Mouse (Mus musculus) hindbrain, embryonic 14.5 days (tissue): Measurements from ENCODE around the gene St3gal3. TPM values are rescaled to one million over a fixed set of nuclear protein-coding genes. Genes with fewer than 3 reads are reported as not detected.

ENCODE experiments used
- ATAC-seq: fragments of 200-750 bp; cut with Nextera tagmentation; 2 replicates; pipeline ENCODE4 v1.8.0; 2017; ENCODE audit warnings: moderate number of reproducible peaks, mild to moderate bottlenecking, moderate TSS enrichment, moderate library complexity; ENCODE audit not compliant: low FRiP score
- DNase-seq: peaks from one replicate; pipeline ENCODE4 v3.0.0-alpha.2; 2015; ENCODE audit warnings: low spot score
- H3K27ac ChIP-seq: fragments of 300-500 bp; sonication (generic); 2 replicates; pipeline ENCODE4 v1.5.1; 2014; ENCODE audit warnings: mild to moderate bottlenecking, moderate library complexity
- H3K27me3 ChIP-seq: fragments of 300-500 bp; sonication (generic); 2 replicates; pipeline ENCODE4 v1.6.1; 2014; ENCODE audit warnings: mild to moderate bottlenecking, low read length, mixed read lengths; ENCODE audit not compliant: control insufficient read depth, insufficient read depth
- H3K36me3 ChIP-seq: fragments of 300-500 bp; sonication (generic); replicated peaks from 2 replicates; pipeline ENCODE4 v1.6.1; 2014; ENCODE audit not compliant: control insufficient read depth, insufficient read depth
- H3K4me1 ChIP-seq: fragments of 300-500 bp; sonication (generic); replicated peaks from 2 replicates; pipeline ENCODE4 v1.6.1; 2014; ENCODE audit warnings: antibody characterized with exemption, low read length, mixed read lengths; ENCODE audit not compliant: control insufficient read depth, insufficient read depth
- H3K4me2 ChIP-seq: fragments of 300-500 bp; sonication (generic); replicated peaks from 2 replicates; pipeline ENCODE4 v1.6.1; 2014; ENCODE audit warnings: mild to moderate bottlenecking, moderate library complexity
- H3K4me3 ChIP-seq: fragments of 300-500 bp; sonication (generic); replicated peaks from 2 replicates; pipeline ENCODE4 v1.5.1; 2014; ENCODE audit warnings: mild to moderate bottlenecking, low read length
- H3K9ac ChIP-seq: fragments of 300-500 bp; sonication (generic); 2 replicates; pipeline ENCODE4 v1.6.1; 2014
- H3K9me3 ChIP-seq: fragments of 300-500 bp; sonication (generic); 2 replicates; pipeline ENCODE4 v1.6.1; 2016; ENCODE audit warnings: low read length; ENCODE audit not compliant: control insufficient read depth
- WGBS: fragments of 180-500 bp; shearing (Covaris S2); extraction: QIAGEN DNeasy Blood & Tissue Kit; methylation state at CpG from one replicate; pipeline ENCODE4 v1.1.7; 2014; 5-methylcytosine and 5-hydroxymethylcytosine counted together
- polyA plus RNA-seq: library from polyadenylated mRNA; unstranded; fragments of >200 nt; fragmentation: Nextera tagmentation; extraction: Ambion mirVana; gene quantifications from 2 replicates; pipeline ENCODE4 v1.2.1, GENCODE M21; 2014

Gene St3gal3
- polyA plus RNA-seq, 1 experiment from 2014 or later = 11.5 TPM

DNA sequence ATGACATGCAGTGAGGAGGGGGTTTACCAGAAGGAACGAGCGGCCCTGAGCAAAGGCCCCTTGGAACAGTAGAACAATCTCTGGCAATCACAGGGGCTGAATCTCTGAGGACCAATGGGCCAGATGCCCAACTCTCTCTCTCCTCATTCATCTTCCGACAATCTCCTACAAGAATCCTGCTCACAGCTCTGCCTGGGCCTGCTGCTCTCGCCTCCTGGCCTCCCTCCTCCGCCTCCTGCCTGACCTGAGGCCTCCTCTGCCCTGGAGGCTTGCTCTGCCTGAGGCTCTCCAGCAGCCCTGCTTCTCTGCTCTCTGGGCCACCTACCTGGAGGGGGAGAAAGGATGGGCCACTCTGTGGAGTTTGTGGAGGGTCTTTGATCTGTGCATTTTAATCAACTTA, 97.3 kb downstream of the St3gal3 start:
- Histone ChIP-seq H3K36me3 (no peaks in the 10 kb centered on the region), H3K27me3 (no peaks in the 10 kb centered on the region), H3K4me2 (no peak overlapping the region), H3K9ac (no peak overlapping the region), H3K4me3 (no peak overlapping the region), H3K4me1 (peaks cover 6% of the 10 kb centered on the region), H3K9me3 (no peaks in the 10 kb centered on the region), H3K27ac (0 out of 2 replicates have a peak overlapping the region, but pooled peaks have one; percentile 20)
- no peak for DNase-seq
- peak; percentile 60; the same call in 1 of the 2 replicates for ATAC-seq
- WGBS = 30% methylated on average over 5 of the region's 5 CpGs

DNA sequence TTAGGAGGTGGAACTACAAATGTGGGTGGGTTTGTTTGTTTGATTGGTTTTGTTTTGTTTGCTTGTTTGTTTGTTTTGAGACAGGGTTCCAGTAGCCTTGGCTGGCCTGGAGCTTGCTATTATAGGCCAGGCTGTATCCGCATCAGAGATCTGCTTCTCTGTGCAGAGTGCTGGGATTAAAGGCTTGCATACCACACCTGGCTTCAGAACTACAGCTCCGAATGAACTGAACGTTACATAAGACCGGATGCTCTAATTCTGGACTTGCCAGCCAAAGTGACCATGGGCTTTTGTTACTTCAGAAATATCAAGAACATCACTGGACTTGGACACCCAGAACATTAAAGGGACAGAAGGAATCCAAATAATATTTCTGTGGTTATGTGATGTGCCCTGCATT, 98.2 kb downstream of the St3gal3 start:
- DNase-seq = no peak
- no peak overlapping the region for H3K4me2 ChIP-seq
- no peaks in the 10 kb centered on the region for H3K27me3 ChIP-seq
- ATAC-seq = no peak
- no peak overlapping the region for H3K4me3 ChIP-seq
- WGBS = 92% methylated on average over 4 of the region's 4 CpGs
- H3K9ac ChIP-seq = no peak overlapping the region
- no peak overlapping the region for H3K27ac ChIP-seq
- peaks cover 6% of the 10 kb centered on the region for H3K4me1 ChIP-seq
- no peaks in the 10 kb centered on the region for H3K9me3 ChIP-seq
- H3K36me3 ChIP-seq = no peaks in the 10 kb centered on the region

DNA sequence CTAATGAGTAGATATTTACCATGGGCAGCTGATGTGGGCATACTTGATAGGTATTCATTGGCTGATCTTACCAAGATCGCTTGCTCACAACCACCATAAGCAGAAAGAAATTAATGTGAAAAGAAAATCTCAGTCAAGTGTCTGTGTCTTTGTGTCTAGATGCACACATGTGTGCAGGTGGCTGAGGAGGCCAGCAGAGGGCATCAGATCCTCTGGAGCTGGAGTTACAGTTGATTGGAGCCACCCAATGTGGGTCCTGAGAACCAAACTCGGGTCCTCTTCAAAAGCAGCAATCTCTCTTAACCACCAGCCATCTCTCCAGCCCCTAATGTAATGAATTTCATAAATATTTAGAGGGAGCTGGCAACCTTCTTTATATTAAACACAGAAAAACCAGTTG, 99.6 kb downstream of the St3gal3 start:
- no peak for DNase-seq
- no peaks in the 10 kb centered on the region for H3K27me3 ChIP-seq
- no peak overlapping the region for H3K9ac ChIP-seq
- no peaks in the 10 kb centered on the region for H3K9me3 ChIP-seq
- no peak overlapping the region for H3K4me3 ChIP-seq
- WGBS = 99% methylated on average over 2 of the region's 2 CpGs
- H3K4me2 ChIP-seq = no peak overlapping the region
- no peaks in the 10 kb centered on the region for H3K36me3 ChIP-seq
- no peak overlapping the region for H3K27ac ChIP-seq
- H3K4me1 ChIP-seq = peaks cover 6% of the 10 kb centered on the region
- no peak for ATAC-seq

DNA sequence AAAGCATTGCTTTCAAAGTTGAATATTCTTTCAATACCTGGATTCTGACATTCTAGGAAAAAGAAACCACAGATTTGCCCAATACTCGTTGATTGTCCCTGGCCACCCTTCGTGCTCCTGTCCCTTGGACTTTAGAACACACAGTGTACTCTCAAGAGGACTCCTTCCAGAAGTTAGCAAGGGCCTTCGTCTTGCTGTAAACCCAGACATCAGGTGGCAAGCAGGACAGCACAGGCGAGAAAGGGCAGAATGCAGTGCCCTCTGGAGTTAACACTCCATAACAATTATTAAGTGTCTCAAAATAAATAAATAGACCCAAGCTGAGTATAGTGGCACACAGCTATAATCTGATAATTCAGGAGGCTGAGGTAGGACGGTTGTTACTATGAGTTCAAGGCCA, 101.7 kb downstream of the St3gal3 start:
- no peak overlapping the region for H3K4me3 ChIP-seq
- ATAC-seq = no peak
- no peak overlapping the region for H3K4me2 ChIP-seq
- no peak overlapping the region for H3K27ac ChIP-seq
- H3K9me3 ChIP-seq = no peaks in the 10 kb centered on the region
- no peak for DNase-seq
- H3K4me1 ChIP-seq = peaks cover 6% of the 10 kb centered on the region
- no peak overlapping the region for H3K9ac ChIP-seq
- H3K27me3 ChIP-seq = no peaks in the 10 kb centered on the region
- WGBS = 85% methylated on average over 5 of the region's 5 CpGs
- no peaks in the 10 kb centered on the region for H3K36me3 ChIP-seq

DNA sequence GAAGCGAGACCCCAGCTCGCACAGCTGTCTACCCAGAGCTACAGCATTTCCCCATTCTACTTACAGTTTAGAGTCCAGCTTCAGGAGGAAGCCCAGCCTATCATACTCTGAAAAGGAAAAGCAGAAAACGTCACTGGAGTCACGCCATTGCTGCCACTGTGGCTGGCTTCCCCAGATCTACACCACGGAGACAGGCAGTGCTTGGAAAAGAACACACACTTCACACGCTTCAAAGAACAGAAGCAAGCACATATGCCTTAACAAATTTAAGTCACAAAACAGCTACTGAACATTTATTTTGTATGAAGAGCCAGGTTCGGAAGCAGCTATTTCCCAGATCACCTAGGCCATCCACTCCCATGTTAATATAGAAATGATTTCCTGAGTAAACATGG, 102.9 kb downstream of the St3gal3 start:
- DNase-seq (no peak), ATAC-seq (no peak)
- H3K4me2 ChIP-seq = no peak overlapping the region
- H3K9ac ChIP-seq = no peak overlapping the region
- H3K4me3 ChIP-seq = no peak overlapping the region
- no peaks in the 10 kb centered on the region for H3K4me1 ChIP-seq
- H3K36me3 ChIP-seq = no peaks in the 10 kb centered on the region
- no peak overlapping the region for H3K27ac ChIP-seq
- H3K27me3 ChIP-seq = no peaks in the 10 kb centered on the region
- no peaks in the 10 kb centered on the region for H3K9me3 ChIP-seq
- 88% methylated on average over 7 of the region's 7 CpGs for WGBS

DNA sequence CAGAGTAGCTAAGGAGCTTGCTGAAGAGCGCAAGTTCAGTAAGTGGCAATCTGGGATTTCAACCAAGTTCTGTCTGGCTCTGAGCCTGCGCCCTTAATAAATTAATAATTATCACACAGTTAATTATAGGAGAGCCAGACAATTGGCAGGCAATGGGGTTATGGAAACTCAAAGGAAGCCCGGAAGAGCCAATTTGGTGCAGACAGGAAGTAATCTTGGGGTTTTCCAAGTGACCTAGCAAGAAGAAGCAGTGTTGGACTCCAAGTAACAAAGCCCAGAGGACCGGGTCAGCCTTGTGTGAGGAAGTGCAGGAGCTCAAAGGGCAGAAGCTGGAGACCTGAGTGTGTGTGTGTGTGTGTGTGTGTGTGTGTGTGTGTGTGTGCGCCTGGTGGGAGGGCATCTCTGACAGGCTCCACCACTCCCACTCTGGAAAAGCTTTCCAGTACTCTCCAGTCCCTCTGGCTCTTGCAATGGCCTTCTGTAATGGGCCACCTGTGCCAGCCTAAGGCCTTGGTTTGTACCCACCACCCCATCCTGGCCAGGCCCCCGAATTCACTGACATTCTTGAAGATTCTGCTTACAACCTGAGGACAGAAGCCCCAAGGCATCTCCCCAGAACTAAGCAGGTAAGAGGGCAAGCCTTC, 103.5 kb downstream of the St3gal3 start:
- 80% methylated on average over 6 of the region's 6 CpGs for WGBS

DNA sequence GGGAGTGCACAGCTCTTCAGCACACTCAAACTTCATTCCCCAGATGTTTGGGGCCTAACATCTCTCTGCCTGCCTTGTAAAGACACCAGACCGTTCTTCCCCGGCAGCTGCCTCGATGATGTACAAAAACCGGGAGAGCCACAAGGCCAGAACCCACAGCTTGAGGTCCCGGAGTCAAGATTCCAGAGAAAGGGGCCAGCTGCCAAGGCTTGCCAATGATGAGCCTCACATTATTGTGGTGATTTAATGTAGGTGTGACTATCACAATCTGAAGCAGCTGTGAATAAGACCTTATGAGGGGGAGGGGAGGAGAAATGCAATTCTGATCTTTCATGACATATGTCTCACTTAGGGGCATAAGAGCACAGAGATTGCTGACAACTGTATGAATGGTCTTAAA, 104.4 kb downstream of the St3gal3 start:
- Histone ChIP-seq H3K4me2 (no peak overlapping the region), H3K4me1 (no peaks in the 10 kb centered on the region), H3K9ac (no peak overlapping the region), H3K27me3 (no peaks in the 10 kb centered on the region), H3K27ac (no peak overlapping the region), H3K36me3 (no peaks in the 10 kb centered on the region), H3K9me3 (no peaks in the 10 kb centered on the region), H3K4me3 (no peak overlapping the region)
- DNase-seq (no peak), ATAC-seq (no peak)
- 49% methylated on average over 5 of the region's 5 CpGs for WGBS

More for the DNA sequence above, 103.5 kb downstream of the St3gal3 start:
- Histone ChIP-seq H3K36me3 (no peaks in the 10 kb centered on the region), H3K27me3 (no peaks in the 10 kb centered on the region), H3K4me1 (no peaks in the 10 kb centered on the region), H3K4me3 (no peak overlapping the region), H3K4me2 (no peak overlapping the region), H3K27ac (no peak overlapping the region), H3K9me3 (no peaks in the 10 kb centered on the region), H3K9ac (no peak overlapping the region)
- ATAC-seq = no peak
- no peak for DNase-seq

DNA sequence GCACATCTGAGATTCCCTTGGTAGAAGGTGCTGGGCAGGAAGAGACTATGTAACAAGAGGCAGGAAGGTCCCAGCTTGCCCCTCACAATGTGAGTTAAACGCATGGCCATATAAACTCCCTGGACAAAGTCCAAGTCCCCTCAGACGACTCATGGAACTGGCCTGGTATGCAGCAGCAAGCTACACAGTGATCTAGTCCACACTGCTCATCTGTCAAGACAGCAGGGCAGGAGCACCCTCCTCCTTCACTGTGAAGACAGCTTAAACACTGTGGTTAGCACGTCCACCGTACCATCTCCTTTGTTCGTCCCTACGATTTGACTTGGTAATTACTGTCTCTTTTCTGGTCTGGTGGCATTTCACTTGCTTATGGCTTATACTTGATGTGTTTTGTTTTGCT, 104.8 kb downstream of the St3gal3 start:
- Histone ChIP-seq H3K9ac (no peak overlapping the region), H3K27me3 (no peaks in the 10 kb centered on the region), H3K4me3 (no peak overlapping the region), H3K9me3 (no peaks in the 10 kb centered on the region), H3K27ac (no peak overlapping the region), H3K4me2 (no peak overlapping the region), H3K36me3 (no peaks in the 10 kb centered on the region), H3K4me1 (no peaks in the 10 kb centered on the region)
- DNase-seq (no peak), ATAC-seq (no peak)
- whole genome bisulfite sequencing = 19% methylated on average over 6 of the region's 6 CpGs

DNA sequence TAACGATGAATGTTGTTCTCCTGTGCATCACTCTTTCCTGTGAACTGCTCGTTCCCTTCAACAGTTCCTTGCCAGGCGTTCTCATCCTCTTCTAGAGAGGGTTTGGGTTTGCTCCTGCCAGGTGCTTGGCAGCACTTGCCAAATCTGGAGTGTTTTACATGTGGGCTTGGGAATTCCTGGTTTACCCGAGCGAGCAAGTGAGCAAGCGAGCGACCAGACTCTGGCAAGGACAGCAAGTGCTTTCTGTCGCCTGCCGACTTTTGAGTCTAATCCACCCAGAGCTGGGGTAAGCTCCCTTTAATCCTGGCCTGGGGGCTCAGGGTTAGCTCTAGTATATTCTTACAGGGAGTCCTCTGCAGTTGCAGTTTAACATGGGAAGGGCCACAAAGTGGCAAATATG, 105.7 kb downstream of the St3gal3 start:
- H3K27me3 ChIP-seq = no peaks in the 10 kb centered on the region
- no peaks in the 10 kb centered on the region for H3K4me1 ChIP-seq
- H3K27ac ChIP-seq = no peak overlapping the region
- DNase-seq (no peak), ATAC-seq (no peak)
- H3K36me3 ChIP-seq = no peaks in the 10 kb centered on the region
- no peaks in the 10 kb centered on the region for H3K9me3 ChIP-seq
- no peak overlapping the region for H3K9ac ChIP-seq
- 74% methylated on average over 9 of the region's 9 CpGs for WGBS
- no peak overlapping the region for H3K4me3 ChIP-seq
- H3K4me2 ChIP-seq = no peak overlapping the region

DNA sequence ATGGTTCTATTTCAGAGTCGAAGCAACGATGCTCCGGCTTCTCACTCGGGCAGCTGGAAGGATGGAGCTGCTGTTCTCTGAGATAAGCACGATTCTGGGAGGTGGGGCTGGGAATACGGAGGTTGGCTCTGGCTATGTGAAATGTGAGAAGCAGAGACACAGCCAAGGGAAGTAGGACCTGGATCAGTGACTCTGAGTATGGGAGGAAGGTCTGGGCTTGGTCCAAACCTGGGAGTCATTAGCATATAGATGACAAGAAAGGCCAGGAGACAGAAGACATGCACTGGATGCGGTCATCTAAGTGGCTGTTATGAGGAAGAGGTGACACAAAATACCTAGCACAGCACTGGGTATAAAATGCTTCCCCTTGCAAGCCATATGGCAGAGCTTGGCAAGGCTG, 108.8 kb downstream of the St3gal3 start:
- no peak for DNase-seq
- no peak for ATAC-seq
- H3K4me1 ChIP-seq = no peaks in the 10 kb centered on the region
- H3K4me3 ChIP-seq = no peak overlapping the region
- no peak overlapping the region for H3K4me2 ChIP-seq
- H3K27ac ChIP-seq = no peak overlapping the region
- no peaks in the 10 kb centered on the region for H3K27me3 ChIP-seq
- H3K9ac ChIP-seq = no peak overlapping the region
- H3K36me3 ChIP-seq = no peaks in the 10 kb centered on the region
- WGBS = 87% methylated on average over 7 of the region's 7 CpGs
- no peaks in the 10 kb centered on the region for H3K9me3 ChIP-seq
